Mouse (Mus musculus) lung, postnatal 10 days (tissue): Measurements from ENCODE around the gene Map2k5.

Experiments
- DNase-seq: peaks from one replicate; pipeline ENCODE4 v3.0.0; 2021

Map2k5 gene

GRCm38 (mm10) chr9:63182306-63182960, 195.3 kb downstream of the Map2k5 start:
- no peak for DNase-seq

GRCm38 (mm10) chr9:63181337-63182178, 196.1 kb downstream of the Map2k5 start:
- no peak for DNase-seq

- no peak for DNase-seq
Measured at GRCm38 (mm10) chr9:63178296-63178695, 199.4 kb downstream of the Map2k5 start.

DNA sequence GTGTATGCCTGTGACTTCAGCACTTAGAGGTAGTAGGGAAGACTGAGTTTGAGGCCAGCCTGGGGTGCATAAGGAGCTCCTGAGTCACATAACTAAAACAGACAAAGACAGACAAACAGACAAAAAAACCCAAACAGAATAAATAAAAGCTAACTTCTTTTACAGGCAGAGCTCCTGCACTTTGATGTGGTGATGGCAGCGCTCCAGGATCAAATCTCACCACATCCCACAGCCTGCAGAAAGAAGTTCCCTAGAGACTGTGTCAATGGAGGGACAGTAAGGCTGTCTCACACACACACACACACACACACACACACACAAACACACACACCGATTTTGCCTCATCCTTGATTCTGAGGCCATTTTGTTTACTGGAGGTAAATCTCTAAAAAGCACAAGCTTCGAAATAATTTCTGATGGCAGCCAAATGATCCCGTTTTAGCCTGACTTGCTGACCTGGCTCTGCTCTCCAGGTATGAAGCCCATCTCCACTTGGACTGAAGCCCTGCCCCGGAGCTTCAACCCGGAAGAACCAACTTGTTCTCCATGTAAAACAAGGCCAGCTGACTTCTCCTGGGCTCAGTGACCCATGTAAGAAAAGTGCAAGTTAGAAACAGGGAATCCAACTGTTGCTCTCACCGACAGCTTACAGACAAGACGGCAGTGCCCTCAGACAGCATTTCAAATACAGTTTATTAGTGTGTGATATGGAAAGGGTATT, 203.5 kb downstream of the Map2k5 start:
- no peak for DNase-seq

DNA sequence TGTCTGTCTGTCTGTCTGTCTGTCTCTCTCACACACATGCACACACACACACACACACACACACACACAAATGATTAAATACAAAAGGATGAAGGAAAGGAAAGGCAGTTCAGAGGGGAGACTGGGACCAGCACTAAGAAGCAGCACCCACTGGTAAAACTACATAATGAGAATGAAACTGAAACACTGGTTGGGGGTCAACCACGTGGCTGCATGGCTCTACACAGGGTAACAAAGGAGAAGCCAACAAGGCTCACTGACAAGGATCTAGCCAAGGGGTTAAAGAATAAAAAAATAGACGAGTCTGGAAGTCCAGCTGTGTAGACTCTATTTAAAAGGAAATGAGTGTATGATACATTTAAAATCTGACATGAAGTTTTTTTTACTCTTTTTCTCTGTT, 205.8 kb downstream of the Map2k5 start:
- no peak for DNase-seq

GRCm38 (mm10) chr9:63169127-63169526, 208.6 kb downstream of the Map2k5 start:
- DNase-seq, result no peak

DNA sequence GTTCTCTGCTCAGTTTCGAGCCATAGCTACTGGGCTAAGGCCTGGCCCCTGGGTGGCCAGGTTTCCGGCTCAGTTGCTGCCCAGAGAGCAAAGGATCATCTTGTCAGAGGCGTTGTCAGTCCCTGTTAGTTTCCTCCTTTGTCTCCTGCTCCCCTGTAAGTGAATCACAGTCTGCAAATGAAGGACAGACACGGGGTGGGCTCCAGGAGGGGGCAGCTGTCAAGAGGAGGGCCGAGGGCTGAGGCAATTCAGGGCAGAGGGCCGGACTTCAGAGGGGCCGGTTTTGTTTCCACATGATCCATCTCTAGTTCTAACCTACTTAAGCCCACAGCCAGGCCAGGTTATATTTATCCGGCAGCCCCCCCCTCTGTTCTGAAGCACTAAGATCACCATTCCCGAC, 212.6 kb downstream of the Map2k5 start:
- DNase-seq, result no peak

- no peak for DNase-seq
Measured at GRCm38 (mm10) chr9:63163756-63164155, 213.9 kb downstream of the Map2k5 start.

DNA sequence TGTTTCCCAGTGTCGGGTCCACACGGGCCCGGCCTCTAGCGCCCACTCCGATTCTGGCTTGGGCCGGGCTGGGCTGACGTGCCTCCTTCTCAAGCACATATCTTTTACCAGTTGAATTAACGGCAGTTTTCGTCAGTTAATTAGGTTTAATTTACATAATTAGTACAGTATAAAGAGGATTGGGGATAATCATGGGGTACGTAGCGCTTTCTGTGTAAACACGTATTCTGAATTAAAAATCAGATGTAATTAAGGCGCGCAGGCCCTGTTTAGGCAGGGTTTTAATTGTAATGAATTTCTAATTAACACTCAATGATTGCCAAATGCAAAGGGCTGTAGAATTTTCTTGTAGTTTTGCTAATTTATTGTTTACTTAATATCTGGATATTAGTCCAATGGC, 225.8 kb downstream of the Map2k5 start:
- no peak for DNase-seq

- peak; percentile 87 for DNase-seq
Measured at GRCm38 (mm10) chr9:63151072-63151870, 226.4 kb downstream of the Map2k5 start.

DNA sequence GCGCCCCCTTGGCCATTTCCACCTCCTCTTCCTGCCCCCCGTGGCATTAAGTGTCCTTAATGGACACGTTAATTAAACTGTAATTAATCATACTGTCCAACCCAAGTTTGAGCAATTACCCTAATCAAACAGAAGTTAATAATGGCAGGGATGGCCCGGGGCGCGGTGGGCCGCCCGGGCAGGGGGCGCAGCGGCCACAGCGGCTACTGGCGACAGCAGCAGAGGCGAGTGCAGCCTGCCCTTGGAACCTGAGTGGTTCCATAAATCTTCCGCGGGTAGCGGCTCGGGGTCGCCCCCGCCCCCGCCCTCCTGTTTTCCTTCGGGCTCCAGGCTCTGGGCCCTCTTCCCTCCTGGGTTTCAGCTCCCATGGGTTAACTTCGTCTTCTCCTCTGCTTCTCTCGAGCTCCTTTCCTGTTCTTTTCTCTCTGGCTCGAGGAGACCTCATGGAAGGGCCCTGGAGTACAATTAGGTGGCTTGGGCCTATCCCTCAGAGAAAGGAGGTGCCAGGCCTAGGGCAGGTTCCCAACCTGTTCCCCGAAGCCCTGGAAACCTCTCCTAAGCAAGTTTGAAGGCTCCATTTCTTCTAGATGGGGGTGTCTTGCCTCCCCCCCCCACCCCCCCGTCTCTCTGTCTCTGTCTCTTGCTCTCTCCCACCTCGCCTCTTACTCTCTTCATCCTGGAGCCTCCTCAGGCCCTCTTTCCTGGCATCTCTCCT, 227.5 kb downstream of the Map2k5 start:
- no peak for DNase-seq

DNA sequence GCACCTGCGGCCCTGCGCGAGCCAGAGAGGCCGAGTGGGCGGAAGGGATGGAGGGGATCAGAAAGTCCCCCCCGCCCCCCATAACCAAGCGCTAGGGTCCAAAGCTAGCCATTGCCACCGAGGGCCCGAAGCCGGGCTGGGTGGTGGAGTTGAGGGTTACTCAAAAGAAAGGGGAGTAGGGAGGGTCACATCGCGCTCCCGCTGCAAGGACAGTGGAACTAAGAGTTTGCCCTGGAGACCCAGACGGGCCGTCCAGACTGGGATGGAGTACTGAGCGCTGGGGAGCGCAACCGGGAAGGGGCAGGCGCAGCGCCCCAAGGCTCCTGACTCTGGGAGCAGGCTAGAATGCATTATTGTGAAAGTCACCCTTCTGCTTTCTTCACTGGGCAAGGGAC, 228.3 kb downstream of the Map2k5 start:
- no peak for DNase-seq

DNA sequence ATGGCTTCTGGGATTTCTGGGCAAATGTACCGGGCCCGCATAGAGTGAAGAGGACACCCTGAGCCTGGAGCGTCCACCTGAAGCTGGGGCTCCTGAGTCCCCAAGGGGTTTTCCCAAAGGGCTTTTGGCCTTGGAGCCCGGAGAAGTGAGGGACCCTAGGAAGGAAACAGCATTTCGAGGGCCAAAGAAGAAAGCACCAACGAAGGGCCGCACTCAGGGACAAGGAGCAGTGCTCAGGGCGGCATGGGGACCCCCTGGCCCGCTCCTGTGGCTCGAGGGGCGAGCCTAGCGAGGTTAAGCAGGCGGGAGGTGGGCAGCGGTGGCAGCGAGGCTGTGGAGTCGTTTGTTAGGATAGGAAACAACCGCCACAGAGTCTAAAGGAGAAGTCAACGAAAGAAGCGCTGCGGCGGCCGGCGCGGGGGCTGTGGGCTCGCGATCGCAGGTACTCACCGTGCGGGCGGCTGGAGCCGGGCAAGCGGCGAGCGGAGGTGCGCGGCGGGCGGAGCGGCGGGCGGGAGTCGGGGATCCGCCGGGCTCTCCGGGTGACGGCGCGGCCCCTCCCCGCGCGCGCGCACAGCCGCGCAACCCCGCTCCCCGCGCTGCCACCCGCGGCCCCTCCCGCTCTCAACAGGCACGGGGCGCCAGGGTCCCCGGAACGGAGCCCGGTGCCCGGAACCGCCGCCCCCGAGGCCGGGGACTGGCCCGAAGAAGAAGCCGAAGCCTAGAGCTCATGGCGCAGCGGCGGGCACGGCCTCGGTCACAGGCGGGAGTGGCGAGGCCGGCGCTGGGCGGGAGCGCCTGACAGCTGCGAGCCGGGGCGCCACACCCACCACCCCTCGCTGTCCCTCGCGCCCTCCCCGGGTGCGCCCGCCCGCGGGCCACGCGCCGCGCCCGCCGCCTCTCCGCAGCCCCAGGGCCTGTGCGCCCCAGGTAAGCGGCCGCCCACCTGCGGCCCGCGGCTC, 229.0 kb downstream of the Map2k5 start, which contains the start of gene Skor1:
TSS of gene Skor1 (minus strand) at position 552 of the 962 bp plus-strand sequence.
- no peak for DNase-seq

- no peak for DNase-seq
Measured at GRCm38 (mm10) chr9:63147786-63148409, 229.8 kb downstream of the Map2k5 start.

- no peak for DNase-seq
Measured at GRCm38 (mm10) chr9:63147296-63147695, 230.4 kb downstream of the Map2k5 start.

GRCm38 (mm10) chr9:63146856-63147274, 230.8 kb downstream of the Map2k5 start:
- no peak for DNase-seq

GRCm38 (mm10) chr9:63146126-63146855, 231.4 kb downstream of the Map2k5 start:
- no peak for DNase-seq

- no peak for DNase-seq
Measured at GRCm38 (mm10) chr9:63145249-63146125, 232.2 kb downstream of the Map2k5 start.
